Mouse (Mus musculus): ENCODE measurements around the gene Krt24. TPM values are rescaled to one million over a fixed set of nuclear protein-coding genes. Genes with fewer than 3 reads are reported as not detected.

The Krt24 gene
- polyA plus RNA-seq, 1 experiment = not detected

DNA sequence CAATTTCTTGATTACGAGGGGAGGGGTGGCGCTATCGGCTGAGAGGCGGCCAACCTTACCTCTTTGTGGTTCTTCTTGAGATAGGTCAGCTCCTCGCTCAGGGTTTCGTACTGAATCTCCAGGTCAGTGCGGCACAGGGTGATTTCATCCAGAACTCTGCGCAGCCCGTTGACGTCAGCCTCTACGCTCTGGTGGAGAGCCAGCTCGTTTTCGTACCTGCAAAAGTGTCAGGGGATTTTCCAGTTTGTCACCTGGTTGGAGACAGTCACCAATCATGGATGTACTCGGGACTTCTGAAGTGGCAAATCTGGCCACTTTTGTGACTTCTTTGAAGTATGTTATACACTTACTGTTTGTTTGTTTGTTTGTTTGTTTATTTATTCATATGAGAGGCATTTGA lies 36.0 kb upstream of the Krt24 start:
- Histone ChIP-seq H3ac (ENCODE audit: control insufficient read depth, insufficient read length) (no peak overlapping the region), H3K36me3 (ENCODE audit: control insufficient read depth, insufficient read depth) (no peaks in the 10 kb centered on the region), H3K79me2 (ENCODE audit: control insufficient read depth, insufficient read depth) (no peaks in the 10 kb centered on the region), H3K4me3 (no peak overlapping the region), H3K27me3 (ENCODE audit: control insufficient read depth, insufficient read depth, insufficient read length) (peaks cover 26% of the 10 kb centered on the region), H3K4me2 (ENCODE audit: low read depth) (no peak overlapping the region)
- no peak for TF ChIP-seq USF1 (IDR thresholded peaks at IDR 0.05; ENCODE audit: low read depth)
- no peak for TF ChIP-seq MYOG (IDR thresholded peaks at IDR 0.05; ENCODE audit: control insufficient read depth in 1 of 3, insufficient read depth in 1 of 3, insufficient read length in 2 of 3, low read depth in 2 of 3)
- TF ChIP-seq REST (IDR thresholded peaks at IDR 0.05; ENCODE audit: insufficient read depth, insufficient read length) = no peak
- no peak for TF ChIP-seq POLR2A (IDR thresholded peaks at IDR 0.05; ENCODE audit: insufficient read length, low read depth)
- no peak for TF ChIP-seq E2F4 (IDR thresholded peaks at IDR 0.05; ENCODE audit: insufficient read depth)
- no peak for TF ChIP-seq SRF (IDR thresholded peaks at IDR 0.05; ENCODE audit: control insufficient read depth, insufficient read length, low read depth)
- no peak for TF ChIP-seq TCF3 (IDR thresholded peaks at IDR 0.05; ENCODE audit: insufficient read length, low read depth)
- no peak for TF ChIP-seq MYOD1 (IDR thresholded peaks at IDR 0.05; ENCODE audit: control insufficient read depth in 1 of 3, insufficient read length in 2 of 3, low read depth in 2 of 3)
- no peak for TF ChIP-seq CEBPB (IDR thresholded peaks at IDR 0.05; ENCODE audit: insufficient read depth, poor library complexity, severe bottlenecking)
- TF ChIP-seq POLR2AphosphoS2 (IDR thresholded peaks at IDR 0.05; ENCODE audit: insufficient read length, low read depth) = no peak
- no peak for TF ChIP-seq TCF12 (IDR thresholded peaks at IDR 0.05; ENCODE audit: insufficient read depth, poor library complexity, severe bottlenecking)
- TF ChIP-seq MAX (IDR thresholded peaks at IDR 0.05; ENCODE audit: low read depth) = no peak

DNA sequence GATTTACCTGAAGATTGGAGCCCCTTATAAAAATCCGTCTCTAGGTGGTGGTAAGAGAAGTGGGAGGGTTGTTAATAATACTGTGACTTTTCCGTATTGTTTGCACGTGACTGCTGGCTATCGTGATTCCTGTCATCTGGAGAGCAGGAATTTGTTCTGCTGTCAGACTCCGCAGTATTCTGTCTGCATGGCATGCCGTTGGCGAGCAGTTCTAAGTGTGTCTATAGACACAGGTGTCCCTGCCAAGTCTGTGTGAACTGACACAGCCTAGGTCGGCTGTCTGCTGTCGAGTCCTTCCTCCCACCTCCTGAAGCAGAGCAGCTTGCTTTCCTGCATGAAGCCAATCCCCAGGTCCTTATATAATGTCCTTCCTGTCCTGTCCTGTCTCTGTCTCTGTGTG lies 34.1 kb upstream of the Krt24 start:
- Histone ChIP-seq H3K4me2 (ENCODE audit: low read depth) (no peak overlapping the region), H3K4me3 (no peak overlapping the region), H3K27me3 (ENCODE audit: control insufficient read depth, insufficient read depth, insufficient read length) (peaks cover 28% of the 10 kb centered on the region), H3K79me2 (ENCODE audit: control insufficient read depth, insufficient read depth) (no peaks in the 10 kb centered on the region), H3ac (ENCODE audit: control insufficient read depth, insufficient read length) (no peak overlapping the region), H3K36me3 (ENCODE audit: control insufficient read depth, insufficient read depth) (no peaks in the 10 kb centered on the region)
- TF ChIP-seq SRF (IDR thresholded peaks at IDR 0.05; ENCODE audit: control insufficient read depth, insufficient read length, low read depth) = no peak
- TF ChIP-seq MYOG (IDR thresholded peaks at IDR 0.05; ENCODE audit: control insufficient read depth in 1 of 3, insufficient read depth in 1 of 3, insufficient read length in 2 of 3, low read depth in 2 of 3) = no peak
- no peak for TF ChIP-seq USF1 (IDR thresholded peaks at IDR 0.05; ENCODE audit: low read depth)
- no peak for TF ChIP-seq TCF12 (IDR thresholded peaks at IDR 0.05; ENCODE audit: insufficient read depth, poor library complexity, severe bottlenecking)
- TF ChIP-seq MAX (IDR thresholded peaks at IDR 0.05; ENCODE audit: low read depth) = no peak
- TF ChIP-seq REST (IDR thresholded peaks at IDR 0.05; ENCODE audit: insufficient read depth, insufficient read length) = no peak
- TF ChIP-seq E2F4 (IDR thresholded peaks at IDR 0.05; ENCODE audit: insufficient read depth) = no peak
- TF ChIP-seq MYOD1 (IDR thresholded peaks at IDR 0.05; ENCODE audit: control insufficient read depth in 1 of 3, insufficient read length in 2 of 3, low read depth in 2 of 3) = no peak

DNA sequence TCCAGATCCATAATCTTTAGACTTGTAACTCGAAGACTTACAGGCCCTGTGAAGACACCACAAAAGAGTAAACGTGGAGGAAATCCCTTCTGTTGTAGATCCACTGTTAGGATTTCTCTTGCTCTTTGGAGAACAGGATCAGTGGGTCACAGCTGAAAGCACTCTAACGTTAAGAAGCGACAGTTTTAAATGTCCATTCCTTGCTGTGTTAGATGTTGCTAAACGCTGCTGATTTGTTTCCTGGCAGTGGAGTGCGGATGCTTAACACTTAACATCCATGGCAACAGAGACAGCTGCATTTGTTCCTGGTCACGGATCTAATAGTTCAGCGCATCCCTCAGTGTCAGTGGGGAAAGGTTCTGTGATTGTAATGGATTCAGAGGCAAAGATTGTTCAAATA lies 31.5 kb upstream of the Krt24 start:
- Histone ChIP-seq H3K79me2 (ENCODE audit: control insufficient read depth, insufficient read depth) (no peaks in the 10 kb centered on the region), H3K36me3 (ENCODE audit: control insufficient read depth, insufficient read depth) (no peaks in the 10 kb centered on the region), H3K27me3 (ENCODE audit: control insufficient read depth, insufficient read depth, insufficient read length) (peaks cover 28% of the 10 kb centered on the region), H3K4me2 (ENCODE audit: low read depth) (no peak overlapping the region), H3K4me3 (no peak overlapping the region), H3ac (ENCODE audit: control insufficient read depth, insufficient read length) (no peak overlapping the region)
- TF ChIP-seq POLR2A (IDR thresholded peaks at IDR 0.05; ENCODE audit: insufficient read length, low read depth) = no peak
- no peak for TF ChIP-seq MAX (IDR thresholded peaks at IDR 0.05; ENCODE audit: low read depth)
- TF ChIP-seq MYOD1 (IDR thresholded peaks at IDR 0.05; ENCODE audit: control insufficient read depth in 1 of 3, insufficient read length in 2 of 3, low read depth in 2 of 3) = no peak
- no peak for TF ChIP-seq USF1 (IDR thresholded peaks at IDR 0.05; ENCODE audit: low read depth)
- TF ChIP-seq MYOG (IDR thresholded peaks at IDR 0.05; ENCODE audit: control insufficient read depth in 1 of 3, insufficient read depth in 1 of 3, insufficient read length in 2 of 3, low read depth in 2 of 3) = no peak
- TF ChIP-seq SRF (IDR thresholded peaks at IDR 0.05; ENCODE audit: control insufficient read depth, insufficient read length, low read depth) = no peak

DNA sequence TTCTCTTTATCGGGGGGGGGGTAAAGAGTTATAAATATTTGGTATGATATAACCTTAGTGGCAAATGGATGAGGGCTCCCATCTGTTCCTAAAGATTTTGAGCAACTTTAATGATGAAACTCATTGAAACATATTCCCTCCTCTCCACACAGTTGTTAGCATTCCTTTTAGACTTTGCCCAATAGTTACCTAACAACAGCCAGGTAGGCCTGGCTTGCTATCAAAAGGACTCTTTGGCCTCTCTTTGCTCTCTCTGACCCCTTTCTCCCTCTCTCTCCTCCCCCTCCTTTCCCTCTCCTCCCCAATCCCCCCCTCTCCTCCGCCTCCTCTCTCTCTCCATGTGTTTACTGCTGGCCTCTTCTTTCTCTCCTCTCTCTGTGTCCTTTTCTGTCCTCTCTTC lies 29.5 kb upstream of the Krt24 start:
- Histone ChIP-seq H3ac (ENCODE audit: control insufficient read depth, insufficient read length) (no peak overlapping the region), H3K4me2 (ENCODE audit: low read depth) (no peak overlapping the region), H3K27me3 (ENCODE audit: control insufficient read depth, insufficient read depth, insufficient read length) (peaks cover 28% of the 10 kb centered on the region), H3K36me3 (ENCODE audit: control insufficient read depth, insufficient read depth) (no peaks in the 10 kb centered on the region), H3K4me3 (no peak overlapping the region), H3K79me2 (ENCODE audit: control insufficient read depth, insufficient read depth) (no peaks in the 10 kb centered on the region)
- TF ChIP-seq MAX (IDR thresholded peaks at IDR 0.05; ENCODE audit: low read depth) (no peak), POLR2AphosphoS2 (IDR thresholded peaks at IDR 0.05; ENCODE audit: insufficient read length, low read depth) (no peak), TCF12 (IDR thresholded peaks at IDR 0.05; ENCODE audit: insufficient read depth, poor library complexity, severe bottlenecking) (no peak), USF1 (IDR thresholded peaks at IDR 0.05; ENCODE audit: low read depth) (no peak), MYOG (IDR thresholded peaks at IDR 0.05; ENCODE audit: control insufficient read depth in 1 of 3, insufficient read depth in 1 of 3, insufficient read length in 2 of 3, low read depth in 2 of 3) (no peak), MYOD1 (IDR thresholded peaks at IDR 0.05; ENCODE audit: control insufficient read depth in 1 of 3, insufficient read length in 2 of 3, low read depth in 2 of 3) (no peak), POLR2A (IDR thresholded peaks at IDR 0.05; ENCODE audit: insufficient read length, low read depth) (no peak)

DNA sequence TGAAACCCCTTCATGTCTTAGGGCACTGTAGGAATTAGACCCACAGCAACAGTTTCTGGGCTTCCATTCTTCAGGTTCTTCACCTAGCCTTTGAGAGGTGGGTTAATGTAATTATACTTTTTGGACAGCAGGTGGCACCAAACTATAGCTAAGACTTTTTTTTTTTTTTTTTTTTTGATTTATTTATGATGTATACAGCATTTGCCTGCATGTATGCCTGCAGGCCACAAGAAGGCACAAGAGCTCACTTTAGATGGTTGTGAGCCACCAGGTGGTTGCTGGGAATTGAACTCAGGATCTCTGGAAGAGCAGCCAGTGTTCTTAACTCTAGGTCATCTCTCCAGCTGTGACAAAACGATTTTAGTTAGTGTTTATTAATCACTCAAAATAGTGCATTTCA lies 25.8 kb upstream of the Krt24 start:
- TF ChIP-seq REST (IDR thresholded peaks at IDR 0.05; ENCODE audit: insufficient read depth, insufficient read length) = no peak
- TF ChIP-seq MYOD1 (IDR thresholded peaks at IDR 0.05; ENCODE audit: control insufficient read depth in 1 of 3, insufficient read length in 2 of 3, low read depth in 2 of 3) = no peak
- TF ChIP-seq TCF3 (IDR thresholded peaks at IDR 0.05; ENCODE audit: insufficient read length, low read depth) = no peak
- TF ChIP-seq SRF (IDR thresholded peaks at IDR 0.05; ENCODE audit: control insufficient read depth, insufficient read length, low read depth) = no peak
- no peaks in the 10 kb centered on the region for H3K36me3 ChIP-seq (ENCODE audit: control insufficient read depth, insufficient read depth)
- H3ac ChIP-seq (ENCODE audit: control insufficient read depth, insufficient read length) = no peak overlapping the region
- no peaks in the 10 kb centered on the region for H3K79me2 ChIP-seq (ENCODE audit: control insufficient read depth, insufficient read depth)
- peaks cover 13% of the 10 kb centered on the region for H3K27me3 ChIP-seq (ENCODE audit: control insufficient read depth, insufficient read depth, insufficient read length)
- no peak overlapping the region for H3K4me3 ChIP-seq
- no peak overlapping the region for H3K4me2 ChIP-seq (ENCODE audit: low read depth)
